Mouse (Mus musculus) intestine, postnatal 0 days (tissue): ENCODE measurements around the gene Tstd2. TPM values are rescaled to one million over a fixed set of nuclear protein-coding genes. Genes with fewer than 3 reads are reported as not detected.

Source experiments
- ATAC-seq: fragments of 200-750 bp; cut with Nextera tagmentation; 2 replicates; pipeline ENCODE4 v1.8.0; 2017; ENCODE audit warnings: mild to moderate bottlenecking, moderate TSS enrichment, moderate library complexity
- H3K27ac ChIP-seq: fragments of 300-500 bp; sonication (generic); 2 replicates; pipeline ENCODE4 v1.5.1; 2014; ENCODE audit warnings: mild to moderate bottlenecking, low read depth, low read length, moderate library complexity
- H3K27me3 ChIP-seq: fragments of 300-500 bp; sonication (generic); replicated peaks from 2 replicates; pipeline ENCODE4 v1.6.1; 2014; ENCODE audit warnings: low read length, mixed read lengths; ENCODE audit not compliant: control insufficient read depth, insufficient read depth
- H3K36me3 ChIP-seq: fragments of 300-500 bp; sonication (generic); 2 replicates; pipeline ENCODE4 v1.6.1; 2014; ENCODE audit warnings: mild to moderate bottlenecking, moderate library complexity; ENCODE audit not compliant: control insufficient read depth, insufficient read depth
- H3K4me1 ChIP-seq: fragments of 300-500 bp; sonication (generic); replicated peaks from 2 replicates; pipeline ENCODE4 v1.6.1; 2014; ENCODE audit warnings: antibody characterized with exemption, low read length, mixed read lengths; ENCODE audit not compliant: control insufficient read depth, insufficient read depth
- H3K4me2 ChIP-seq: fragments of 300-500 bp; sonication (generic); replicated peaks from 2 replicates; pipeline ENCODE4 v1.6.1; 2014; ENCODE audit warnings: low read depth, mild to moderate bottlenecking, moderate library complexity
- H3K4me3 ChIP-seq: fragments of 300-500 bp; sonication (generic); 2 replicates; pipeline ENCODE4 v1.5.1; 2014; ENCODE audit warnings: low read depth, low read length
- H3K9ac ChIP-seq: fragments of 300-500 bp; sonication (generic); 2 replicates; pipeline ENCODE4 v1.6.1; 2014; ENCODE audit warnings: mild to moderate bottlenecking, low read depth, low read length
- H3K9me3 ChIP-seq: fragments of 300-500 bp; sonication (generic); 2 replicates; pipeline ENCODE4 v1.6.1; 2016; ENCODE audit warnings: mixed run types; ENCODE audit not compliant: control insufficient read depth
- CTCF ChIP-seq: sonication (generic); IDR thresholded peaks from 2 replicates; pipeline ENCODE4 v1.5.1; 2016; ENCODE audit warnings: low read depth, mild to moderate bottlenecking, control low read depth, antibody characterized with exemption, moderate library complexity
- WGBS: fragments of 180-500 bp; shearing (Covaris S2); extraction: QIAGEN DNeasy Blood & Tissue Kit; methylation state at CpG from one replicate; pipeline ENCODE4 v1.1.7; 2014; 5-methylcytosine and 5-hydroxymethylcytosine counted together
- polyA plus RNA-seq: library from polyadenylated mRNA; unstranded; fragments of >200 nt; fragmentation: Nextera tagmentation; extraction: Ambion mirVana; gene quantifications from 2 replicates; pipeline ENCODE4 v1.2.1, GENCODE M21; 2015

The Tstd2 gene
- polyA plus RNA-seq, 1 experiment from 2014 or later, result 10.4 TPM

DNA sequence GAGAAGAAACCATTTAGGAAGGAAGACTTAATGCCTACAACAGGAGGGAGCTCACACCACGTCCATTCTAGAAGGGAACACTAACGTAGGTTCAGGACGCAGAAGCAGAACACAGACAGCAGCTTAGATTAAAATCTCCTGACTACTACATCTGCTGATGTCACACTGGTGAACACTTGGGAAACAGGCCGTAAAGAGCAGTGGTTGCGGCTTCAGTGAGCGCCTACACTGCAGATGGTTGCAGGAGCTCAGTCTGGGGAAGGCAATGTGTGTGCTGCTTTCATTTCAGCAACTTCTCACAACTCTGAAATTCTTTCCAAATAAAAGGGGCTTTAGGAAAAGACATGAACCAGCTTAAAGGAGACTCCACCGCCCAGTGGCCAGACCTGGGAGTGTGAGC, 39.0 kb upstream of the Tstd2 start:
- no peaks in the 10 kb centered on the region for H3K9me3 ChIP-seq
- H3K4me2 ChIP-seq, result no peak overlapping the region
- H3K27me3 ChIP-seq, result no peaks in the 10 kb centered on the region
- peaks cover 84% of the 10 kb centered on the region for H3K36me3 ChIP-seq
- H3K4me1 ChIP-seq, result no peaks in the 10 kb centered on the region
- 88% methylated on average over 7 of the region's 7 CpGs for WGBS
- ATAC-seq, result no peak
- H3K9ac ChIP-seq, result no peak overlapping the region
- H3K4me3 ChIP-seq, result no peak overlapping the region
- H3K27ac ChIP-seq, result no peak overlapping the region; the same call in 1 of the 2 replicates
- no peak for TF ChIP-seq CTCF

DNA sequence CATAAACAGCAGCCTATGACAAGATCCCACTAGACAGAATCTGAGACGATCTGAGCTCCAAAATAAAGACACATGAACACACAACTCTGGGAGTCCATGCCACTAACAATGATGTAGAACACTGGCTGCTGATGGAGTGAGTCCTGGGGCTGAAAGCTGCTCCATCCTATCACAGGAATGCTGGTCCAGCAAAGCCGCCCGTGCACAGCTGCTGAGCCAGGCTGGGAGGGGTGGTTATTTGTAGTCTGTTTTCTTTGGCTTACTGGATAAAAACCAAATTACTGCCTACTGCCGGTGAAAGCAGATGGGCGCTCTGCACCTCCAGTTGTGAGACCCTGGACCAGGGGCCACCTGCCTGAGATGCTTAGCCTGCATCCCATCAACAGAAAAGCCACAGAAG, 38.5 kb upstream of the Tstd2 start:
- peaks cover 84% of the 10 kb centered on the region for H3K36me3 ChIP-seq
- no peak for TF ChIP-seq CTCF
- no peak overlapping the region for H3K4me3 ChIP-seq
- H3K4me1 ChIP-seq, result no peaks in the 10 kb centered on the region
- H3K4me2 ChIP-seq, result no peak overlapping the region
- no peak overlapping the region for H3K9ac ChIP-seq
- no peak overlapping the region; the same call in 1 of the 2 replicates for H3K27ac ChIP-seq
- H3K9me3 ChIP-seq, result no peaks in the 10 kb centered on the region
- H3K27me3 ChIP-seq, result no peaks in the 10 kb centered on the region
- 80% methylated on average over 5 of the region's 5 CpGs for WGBS
- no peak for ATAC-seq

DNA sequence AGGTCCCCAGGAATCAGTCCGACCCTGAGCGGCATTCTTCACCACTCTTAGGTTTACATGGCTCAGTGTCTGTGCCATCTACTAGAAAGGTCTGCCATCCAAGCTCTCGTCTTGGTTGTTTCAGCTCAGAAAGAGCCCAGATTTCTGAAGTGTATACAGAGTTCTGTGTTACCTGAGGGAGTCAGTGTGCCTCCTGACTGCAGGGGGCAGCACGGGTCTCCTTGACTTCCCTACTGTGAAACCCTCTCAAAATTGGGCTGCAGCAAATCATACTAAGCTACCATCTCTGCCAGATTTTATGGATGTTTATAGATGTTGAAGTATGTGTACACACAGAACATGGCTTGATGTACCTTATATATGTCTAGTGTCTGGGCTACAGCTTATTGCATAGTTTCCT, 37.8 kb upstream of the Tstd2 start:
- 74% methylated on average over 4 of the region's 4 CpGs for WGBS
- Histone ChIP-seq H3K27ac (no peak overlapping the region), H3K9me3 (no peaks in the 10 kb centered on the region), H3K4me2 (no peak overlapping the region), H3K4me3 (no peak overlapping the region), H3K27me3 (no peaks in the 10 kb centered on the region), H3K9ac (no peak overlapping the region), H3K36me3 (peaks cover 84% of the 10 kb centered on the region), H3K4me1 (no peaks in the 10 kb centered on the region)
- TF ChIP-seq CTCF, result peak; percentile 45; the same call in 1 of the 2 replicates
- no peak for ATAC-seq

DNA sequence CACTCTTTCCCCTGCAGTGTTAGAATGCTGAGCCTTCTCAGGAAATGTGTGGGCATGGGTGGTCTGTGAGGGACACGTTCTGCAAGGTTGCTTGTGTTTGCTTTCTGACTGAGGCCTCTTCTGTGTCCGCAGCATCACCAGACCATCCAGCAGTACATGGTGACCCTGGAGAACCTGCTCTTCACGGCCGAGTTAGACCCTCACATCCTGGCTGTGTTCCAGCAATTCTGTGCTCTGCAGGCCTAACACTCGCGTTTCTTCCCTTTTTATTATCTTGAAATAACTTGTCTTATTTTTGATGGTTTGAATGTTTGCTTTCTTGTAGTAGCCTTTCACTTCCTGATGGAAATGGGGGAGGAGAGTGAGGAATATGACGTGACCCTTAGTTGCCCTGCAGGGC, 33.3 kb upstream of the Tstd2 start:
- H3K36me3 ChIP-seq, result peaks cover 90% of the 10 kb centered on the region

DNA sequence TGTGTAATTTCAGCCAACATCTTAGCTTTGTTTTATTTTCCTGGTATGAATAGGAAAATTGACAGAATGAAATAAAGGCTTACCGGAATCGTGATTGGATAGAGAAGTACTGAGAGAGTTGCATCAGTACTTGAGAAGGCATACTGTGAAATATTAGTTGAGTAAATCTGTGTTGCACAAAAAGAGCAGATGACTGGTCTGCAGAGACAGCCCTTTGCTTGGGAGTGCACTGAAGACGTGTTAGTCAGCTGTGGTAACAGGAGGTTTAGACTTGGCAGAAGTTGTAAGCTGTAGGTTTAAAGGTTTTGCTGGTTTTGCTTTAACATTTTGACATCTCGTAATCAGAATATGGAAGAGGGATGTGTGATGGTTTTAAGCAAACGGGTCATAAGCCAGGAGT, 27.3 kb upstream of the Tstd2 start:
- H3K4me3 ChIP-seq, result no peak overlapping the region
- no peak overlapping the region for H3K9ac ChIP-seq
- TF ChIP-seq CTCF, result no peak
- ATAC-seq, result no peak
- WGBS, result 93% methylated on average over 5 of the region's 5 CpGs
- H3K36me3 ChIP-seq, result peaks cover 56% of the 10 kb centered on the region
- H3K27ac ChIP-seq, result no peak overlapping the region; the same call in 1 of the 2 replicates
- no peaks in the 10 kb centered on the region for H3K9me3 ChIP-seq
- no peaks in the 10 kb centered on the region; the same call in 1 of the 2 replicates for H3K4me1 ChIP-seq
- H3K4me2 ChIP-seq, result no peak overlapping the region
- H3K27me3 ChIP-seq, result no peaks in the 10 kb centered on the region

More for the DNA sequence above, 33.3 kb upstream of the Tstd2 start:
- Histone ChIP-seq H3K4me2 (no peak overlapping the region), H3K27ac (no peak overlapping the region), H3K4me1 (no peaks in the 10 kb centered on the region), H3K9ac (no peak overlapping the region), H3K27me3 (no peaks in the 10 kb centered on the region), H3K4me3 (no peak overlapping the region), H3K9me3 (no peaks in the 10 kb centered on the region)
- ATAC-seq, result no peak
- WGBS, result 69% methylated on average over 7 of the region's 7 CpGs
- no peak for TF ChIP-seq CTCF

DNA sequence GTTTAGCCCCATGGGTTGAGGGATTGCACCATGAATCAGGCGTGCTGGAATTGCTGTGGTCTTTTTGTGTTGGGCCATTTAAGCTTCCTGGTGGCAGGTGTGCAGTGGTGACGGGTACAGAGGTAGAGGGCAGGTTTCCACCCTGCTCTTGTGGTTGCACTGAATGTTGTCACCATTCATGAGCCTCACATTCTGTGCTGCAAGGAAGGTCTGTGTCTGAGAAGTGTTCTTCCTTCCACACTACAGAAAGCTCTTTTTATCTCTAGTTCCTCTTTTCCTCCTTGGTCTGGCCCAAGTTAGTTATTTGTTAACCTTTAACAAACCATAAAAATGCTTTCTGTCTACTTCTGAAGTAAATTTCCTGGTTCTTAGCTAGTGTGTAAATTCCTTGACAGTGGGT, 25.5 kb upstream of the Tstd2 start:
- H3K9ac ChIP-seq, result no peak overlapping the region
- no peak overlapping the region for H3K4me3 ChIP-seq
- 37% methylated on average over 2 of the region's 2 CpGs for WGBS
- no peak for TF ChIP-seq CTCF
- peak; percentile 78 for ATAC-seq
- H3K27me3 ChIP-seq, result no peaks in the 10 kb centered on the region
- peak overlapping the region; percentile 35; the same call in 1 of the 2 replicates for H3K4me2 ChIP-seq
- no peaks in the 10 kb centered on the region; the same call in 1 of the 2 replicates for H3K4me1 ChIP-seq
- no peaks in the 10 kb centered on the region for H3K9me3 ChIP-seq
- H3K27ac ChIP-seq, result peak overlapping the region; percentile 73
- H3K36me3 ChIP-seq, result peaks cover 44% of the 10 kb centered on the region
